Mouse (Mus musculus) C2C12 (cell line): Measurements from ENCODE around the gene Odf2.

ENCODE experiments used
- CTCF ChIP-seq: IDR thresholded peaks from one replicate; pipeline ENCODE4 v1.5.1; 2011; ENCODE audit not compliant: control insufficient read depth, insufficient read depth, insufficient read length
- FOSL1 ChIP-seq: IDR thresholded peaks from one replicate; pipeline ENCODE4 v1.8.0; 2011; ENCODE audit warnings: mild to moderate bottlenecking, low read length; ENCODE audit not compliant: poor library complexity, insufficient read depth, severe bottlenecking
- MAX ChIP-seq: IDR thresholded peaks from one replicate; pipeline ENCODE4 v1.6.1; 2011; ENCODE audit warnings: mild to moderate bottlenecking, control low read depth
- USF1 ChIP-seq: IDR thresholded peaks from one replicate; pipeline ENCODE4 v1.6.1; 2011; ENCODE audit warnings: low read depth, mild to moderate bottlenecking, control low read depth, moderate library complexity

GRCm38 (mm10) chr2:29897366-29897765, 8.3 kb downstream of the Odf2 start:
- TF ChIP-seq CTCF: no peak
- no peak for TF ChIP-seq FOSL1
- no peak for TF ChIP-seq MAX
- TF ChIP-seq USF1: no peak
